Mouse (Mus musculus): ENCODE data around the gene Stab2. TPM values are rescaled to one million over a fixed set of nuclear protein-coding genes. Genes with fewer than 3 reads are reported as not detected.

Stab2 gene
- total and polyA plus RNA-seq, 3 experiments: 0.09 TPM; not detected in 2

GRCm38 (mm10) chr10:87024884-87025283 lies 17.1 kb upstream of the Stab2 start:
- dilution Hi-C loops (cut with MboI; ENCODE audit: extremely low pct_ligation_motif_present, extremely low pct_unique_long_range_greater_than_20kb, low sequenced_read_pairs) (no loop called here), in situ Hi-C loops (cut with MboI; ENCODE audit: low pct_ligation_motif_present, low pct_unique_long_range_greater_than_20kb, low sequenced_read_pairs) (loop anchor here (10.0 kb wide), 1 partner anchor 480 kb away; no protein-coding TSS in a partner anchor)
- no peaks in the 10 kb centered on the region for H3K9me3 ChIP-seq (replicated peaks; ENCODE audit: low read length)
- no peaks in the 10 kb centered on the region for H3K36me3 ChIP-seq (replicated peaks in 1 of 2; ENCODE audit: control insufficient read depth in 1 of 2, insufficient read depth in 1 of 2, low read length in 1 of 2)
- H3K4me3 ChIP-seq (replicated peaks in 1 of 3; ENCODE audit: low read depth in 2 of 3, low read length in 2 of 3, poor library complexity in 1 of 3): no peak overlapping the region
- TF ChIP-seq ELF1 (IDR thresholded peaks at IDR 0.05; ENCODE audit: low read depth, low read length): no peak
- TF ChIP-seq NELFE (IDR thresholded peaks at IDR 0.05; ENCODE audit: low read depth, low read length): peak; percentile 23; the same call in 1 of the 2 replicates
- TF ChIP-seq CTCF (conservative IDR thresholded peaks at IDR 0.05 in 1 of 2, IDR thresholded peaks at IDR 0.05 in 1 of 2; ENCODE audit: low read depth in 2 of 2, low read length in 2 of 2): peak; percentile 75 to 99
- TF ChIP-seq ZMIZ1 (IDR thresholded peaks at IDR 0.05; ENCODE audit: low read depth, low read length): no peak
- TF ChIP-seq JUND (conservative IDR thresholded peaks at IDR 0.05; ENCODE audit: low read depth, low read length): no peak
- TF ChIP-seq ZC3H11A (IDR thresholded peaks at IDR 0.05; ENCODE audit: low read depth, low read length): peak; percentile 91
- TF ChIP-seq BHLHE40 (IDR thresholded peaks at IDR 0.05; ENCODE audit: low read depth, low read length): no peak
- no peak for TF ChIP-seq PAX5 (IDR thresholded peaks at IDR 0.05; ENCODE audit: low read length)
- TF ChIP-seq GABPA (IDR thresholded peaks at IDR 0.05; ENCODE audit: insufficient replicate concordance, low read depth, low read length): no peak
- TF ChIP-seq POLR2AphosphoS2 (IDR thresholded peaks at IDR 0.05; ENCODE audit: low read depth, low read length): no peak
- no peak for TF ChIP-seq JUN (IDR thresholded peaks at IDR 0.05; ENCODE audit: insufficient read depth, low read depth, low read length)
- no peak for TF ChIP-seq E2F4 (IDR thresholded peaks at IDR 0.05; ENCODE audit: insufficient replicate concordance, low read depth, low read length)
- TF ChIP-seq SIN3A (IDR thresholded peaks at IDR 0.05; ENCODE audit: low read length): no peak
- TF ChIP-seq SMC3 (IDR thresholded peaks at IDR 0.05; ENCODE audit: low read depth, low read length): peak; percentile 99
- TF ChIP-seq MAZ (IDR thresholded peaks at IDR 0.05; ENCODE audit: low read depth, low read length): no peak
- TF ChIP-seq IRF4 (IDR thresholded peaks at IDR 0.05; ENCODE audit: low read depth, low read length): peak; percentile 31; the same call in 1 of the 2 replicates
- no peak for TF ChIP-seq RCOR1 (conservative IDR thresholded peaks at IDR 0.05; ENCODE audit: low read depth, low read length)
- TF ChIP-seq MYC (IDR thresholded peaks at IDR 0.05; ENCODE audit: low read depth, low read length): no peak
- TF ChIP-seq POLR2A (IDR thresholded peaks at IDR 0.05; ENCODE audit: low read depth, low read length): no peak
- no peak for TF ChIP-seq USF2 (conservative IDR thresholded peaks at IDR 0.05; ENCODE audit: low read depth, low read length)
- TF ChIP-seq EP300 (IDR thresholded peaks at IDR 0.05; ENCODE audit: low read length): no peak
- TF ChIP-seq MXI1 (IDR thresholded peaks at IDR 0.05; ENCODE audit: low read depth, low read length): no peak
- no peak for TF ChIP-seq USF1 (IDR thresholded peaks at IDR 0.05; ENCODE audit: low read depth, low read length)
- TF ChIP-seq RAD21 (IDR thresholded peaks at IDR 0.05; ENCODE audit: low read depth, low read length): peak; percentile 98
- no peak for TF ChIP-seq CHD1 (IDR thresholded peaks at IDR 0.05; ENCODE audit: low read depth, low read length)
- TF ChIP-seq HCFC1 (IDR thresholded peaks at IDR 0.05; ENCODE audit: low read depth, low read length): no peak
- H3K27me3 ChIP-seq (replicated peaks): no peaks in the 10 kb centered on the region
- H3K4me1 ChIP-seq (ENCODE audit: control insufficient read depth in 1 of 2, insufficient read depth in 2 of 2): no peaks in the 10 kb centered on the region
- no peaks in the 10 kb centered on the region for H3K79me2 ChIP-seq (replicated peaks; ENCODE audit: control insufficient read depth, extremely low read depth, insufficient read depth, poor library complexity, severe bottlenecking)
- peak; percentile 86 for DNase-seq (ENCODE audit: extremely low read depth)
- no peak overlapping the region for H3K4me2 ChIP-seq (ENCODE audit: insufficient read depth, low read depth, poor library complexity, severe bottlenecking)
- no peak overlapping the region for H3K27ac ChIP-seq (ENCODE audit: insufficient read depth, low read depth)
- no peak overlapping the region for H3K9ac ChIP-seq (ENCODE audit: insufficient read depth, low read depth)
